Mouse (Mus musculus) intestine, embryonic 15.5 days (tissue): ENCODE results near the gene Ubqln2. TPM values are rescaled to one million over a fixed set of nuclear protein-coding genes. Genes with fewer than 3 reads are reported as not detected.

ENCODE experiments used
- ATAC-seq: fragments of 200-750 bp; cut with Nextera tagmentation; 2 replicates; pipeline ENCODE4 v1.8.0; 2017; ENCODE audit warnings: moderate TSS enrichment, moderate library complexity
- H3K27ac ChIP-seq: fragments of 300-500 bp; sonication (generic); 2 replicates; pipeline ENCODE4 v1.5.1; 2015; ENCODE audit warnings: mild to moderate bottlenecking, inconsistent platforms
- H3K27me3 ChIP-seq: fragments of 300-500 bp; sonication (generic); replicated peaks from 2 replicates; pipeline ENCODE4 v1.6.1; 2015; ENCODE audit warnings: inconsistent platforms
- H3K36me3 ChIP-seq: fragments of 300-500 bp; sonication (generic); 2 replicates; pipeline ENCODE4 v1.6.1; 2015; ENCODE audit warnings: inconsistent platforms
- H3K4me1 ChIP-seq: fragments of 300-500 bp; sonication (generic); replicated peaks from 2 replicates; pipeline ENCODE4 v1.6.1; 2015; ENCODE audit warnings: inconsistent platforms
- H3K4me2 ChIP-seq: fragments of 300-500 bp; sonication (generic); replicated peaks from 2 replicates; pipeline ENCODE4 v1.6.1; 2015; ENCODE audit warnings: mild to moderate bottlenecking, inconsistent platforms
- H3K4me3 ChIP-seq: fragments of 300-500 bp; sonication (generic); replicated peaks from 2 replicates; pipeline ENCODE4 v1.5.1; 2015; ENCODE audit warnings: inconsistent platforms
- H3K9ac ChIP-seq: fragments of 300-500 bp; sonication (generic); 2 replicates; pipeline ENCODE4 v1.6.1; 2015; ENCODE audit warnings: inconsistent platforms
- H3K9me3 ChIP-seq: fragments of 300-500 bp; sonication (generic); 2 replicates; pipeline ENCODE4 v1.6.1; 2016; ENCODE audit warnings: inconsistent platforms
- WGBS: fragments of 180-500 bp; shearing (Covaris S2); methylation state at CpG from one replicate; pipeline ENCODE4 v1.1.7; 2015; 5-methylcytosine and 5-hydroxymethylcytosine counted together
- polyA plus RNA-seq: library from polyadenylated mRNA; unstranded; fragments of >200 nt; fragmentation: Nextera tagmentation; extraction: Ambion mirVana; gene quantifications from 2 replicates; pipeline ENCODE4 v1.2.1, GENCODE M21; 2015

The Ubqln2 gene
- 18.5 and 19.9 TPM in 2 replicates for polyA plus RNA-seq

DNA sequence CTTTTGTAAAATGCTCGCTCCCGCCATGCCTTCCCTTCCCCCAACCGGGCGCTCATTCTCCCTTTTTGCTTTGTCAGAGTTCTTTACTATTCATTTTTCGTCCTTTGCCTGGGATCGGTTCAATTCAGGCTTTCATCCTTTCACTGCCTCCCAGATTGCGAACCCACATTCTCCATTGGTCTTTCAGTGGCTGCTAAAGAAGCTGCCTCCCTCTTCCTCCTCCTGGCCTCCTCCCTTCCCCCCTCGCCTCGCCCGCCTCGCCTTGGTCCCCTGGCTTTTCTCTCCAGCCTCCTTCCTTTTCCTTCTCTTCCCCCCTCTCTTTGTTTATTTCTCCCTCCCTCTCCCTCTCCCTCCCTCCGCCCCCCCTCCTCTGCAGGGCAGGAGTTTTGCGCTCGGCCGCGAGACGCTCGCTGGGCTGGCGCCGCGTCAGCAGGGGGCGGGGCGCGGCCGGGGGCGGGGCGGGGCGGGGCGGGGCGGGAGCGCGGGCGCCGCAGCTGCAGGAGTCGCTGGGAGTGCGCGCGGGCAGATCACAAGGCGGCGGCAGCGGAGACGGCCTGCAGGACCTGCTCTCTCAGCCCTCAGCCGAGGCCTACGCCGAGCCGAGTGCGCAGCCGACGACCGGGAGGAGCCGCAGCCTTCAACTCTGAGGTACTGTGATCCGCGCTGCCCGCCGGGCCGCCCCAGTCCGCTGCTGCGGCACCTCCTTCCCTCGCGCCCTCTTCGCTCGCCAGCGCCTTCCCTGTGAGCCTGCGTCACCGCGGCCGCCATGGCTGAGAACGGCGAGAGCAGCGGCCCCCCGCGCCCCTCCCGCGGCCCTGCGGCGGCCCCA, at the start of gene Ubqln2:
Ubqln2 (plus strand) TSS at position 540 of the 829 bp plus-strand sequence.
- peak; percentile 97 for ATAC-seq

DNA sequence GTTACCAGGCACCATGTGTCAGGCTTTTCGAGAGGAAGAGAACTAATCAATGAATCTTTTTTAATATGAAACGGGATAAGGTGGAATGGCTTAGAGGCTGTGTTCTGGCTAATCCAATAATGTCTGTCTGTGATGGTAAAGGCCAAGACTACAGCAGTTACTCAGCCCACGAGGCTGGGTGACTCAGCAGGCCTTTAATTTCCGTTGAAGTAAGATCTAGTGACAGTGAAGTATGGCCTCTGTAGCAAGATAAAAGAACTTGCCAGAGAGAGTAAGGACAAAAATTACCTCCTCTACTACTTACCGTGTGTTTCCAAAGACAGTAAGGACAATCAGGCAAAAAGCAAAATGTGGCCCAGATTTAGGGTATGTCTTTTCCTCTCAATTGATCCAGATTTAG, 46.1 kb upstream of the Ubqln2 start:
- no peaks in the 10 kb centered on the region for H3K9me3 ChIP-seq
- ATAC-seq: no peak
- H3K27me3 ChIP-seq: no peaks in the 10 kb centered on the region
- H3K4me1 ChIP-seq: no peaks in the 10 kb centered on the region
- WGBS: 61% methylated on average over 5 of the region's 5 CpGs
- no peak overlapping the region for H3K27ac ChIP-seq
- no peaks in the 10 kb centered on the region for H3K36me3 ChIP-seq
- no peak overlapping the region for H3K4me2 ChIP-seq
- H3K9ac ChIP-seq: no peak overlapping the region
- H3K4me3 ChIP-seq: no peak overlapping the region

More for the DNA sequence above, at the start of gene Ubqln2:
- Histone ChIP-seq H3K4me2 (peak within 1 kb of the TSS; percentile 70), H3K9me3 (no peaks in the 10 kb centered on the region), H3K36me3 (no peaks in the 10 kb centered on the region), H3K9ac (peak within 1 kb of the TSS; percentile 68), H3K27ac (peak within 1 kb of the TSS; percentile 94), H3K4me1 (0 out of 2 replicates have a peak, but pooled peaks cover 4% of the 10 kb centered on the region), H3K4me3 (peak within 1 kb of the TSS; percentile 56), H3K27me3 (no peaks in the 10 kb centered on the region)
- 18% methylated on average over 65 of the region's 76 CpGs for WGBS

DNA sequence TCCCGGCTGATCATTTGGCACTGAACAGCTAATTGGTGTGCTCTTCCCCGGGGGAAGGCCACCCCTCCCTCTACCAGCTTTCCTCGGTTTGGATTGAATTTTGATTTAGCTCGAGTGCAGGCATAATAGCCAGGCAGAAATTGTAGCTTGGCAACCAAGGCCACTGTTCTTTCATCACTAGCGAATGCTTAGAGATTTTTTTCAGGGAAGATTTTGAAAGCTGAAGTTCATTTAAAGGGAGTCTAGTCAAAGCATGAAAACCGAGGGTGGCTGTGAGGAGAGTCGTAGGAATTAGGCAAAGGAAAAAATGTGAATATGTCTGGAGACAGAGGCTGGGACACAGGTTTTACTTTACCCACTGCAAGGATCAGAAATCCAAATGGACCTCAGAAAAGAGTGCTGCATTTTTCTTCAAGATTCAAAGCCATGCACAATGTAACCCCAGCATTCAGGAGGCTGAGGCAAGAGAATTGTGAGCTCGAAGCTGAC, 21.2 kb upstream of the Ubqln2 start:
- no peak overlapping the region for H3K27ac ChIP-seq
- H3K4me2 ChIP-seq: no peak overlapping the region
- H3K36me3 ChIP-seq: no peaks in the 10 kb centered on the region
- H3K9me3 ChIP-seq: no peaks in the 10 kb centered on the region
- no peak overlapping the region for H3K9ac ChIP-seq
- no peak for ATAC-seq
- H3K4me1 ChIP-seq: no peaks in the 10 kb centered on the region
- H3K4me3 ChIP-seq: no peak overlapping the region
- no peaks in the 10 kb centered on the region for H3K27me3 ChIP-seq
- 70% methylated on average over 8 of the region's 8 CpGs for WGBS

DNA sequence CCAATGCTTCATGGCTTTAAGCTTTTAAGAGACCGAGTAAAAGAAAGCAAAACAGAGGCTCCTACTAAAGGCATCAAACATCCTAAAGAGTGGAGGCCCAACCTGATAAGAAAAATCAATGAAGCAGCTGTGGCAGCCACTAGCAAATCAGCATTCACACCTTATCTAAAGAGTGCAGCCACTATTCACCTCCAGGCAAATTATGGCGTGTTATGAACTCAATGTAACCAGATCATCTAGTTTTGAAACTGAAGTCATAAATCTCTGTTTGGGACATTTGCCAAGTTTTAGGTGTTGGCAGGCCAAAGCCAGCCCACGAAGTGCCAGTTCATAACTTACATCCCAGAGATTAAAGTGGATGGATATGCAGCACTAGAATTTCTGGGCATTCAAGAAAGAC, 5.7 kb upstream of the Ubqln2 start:
- WGBS: 37% methylated on average over 3 of the region's 3 CpGs
- H3K27me3 ChIP-seq: no peaks in the 10 kb centered on the region
- no peak overlapping the region for H3K27ac ChIP-seq
- no peaks in the 10 kb centered on the region for H3K36me3 ChIP-seq
- no peak overlapping the region for H3K9ac ChIP-seq
- H3K9me3 ChIP-seq: no peaks in the 10 kb centered on the region
- peak; percentile 92 for ATAC-seq
- H3K4me3 ChIP-seq: no peak overlapping the region
- H3K4me1 ChIP-seq: no peaks in the 10 kb centered on the region
- no peak overlapping the region for H3K4me2 ChIP-seq

DNA sequence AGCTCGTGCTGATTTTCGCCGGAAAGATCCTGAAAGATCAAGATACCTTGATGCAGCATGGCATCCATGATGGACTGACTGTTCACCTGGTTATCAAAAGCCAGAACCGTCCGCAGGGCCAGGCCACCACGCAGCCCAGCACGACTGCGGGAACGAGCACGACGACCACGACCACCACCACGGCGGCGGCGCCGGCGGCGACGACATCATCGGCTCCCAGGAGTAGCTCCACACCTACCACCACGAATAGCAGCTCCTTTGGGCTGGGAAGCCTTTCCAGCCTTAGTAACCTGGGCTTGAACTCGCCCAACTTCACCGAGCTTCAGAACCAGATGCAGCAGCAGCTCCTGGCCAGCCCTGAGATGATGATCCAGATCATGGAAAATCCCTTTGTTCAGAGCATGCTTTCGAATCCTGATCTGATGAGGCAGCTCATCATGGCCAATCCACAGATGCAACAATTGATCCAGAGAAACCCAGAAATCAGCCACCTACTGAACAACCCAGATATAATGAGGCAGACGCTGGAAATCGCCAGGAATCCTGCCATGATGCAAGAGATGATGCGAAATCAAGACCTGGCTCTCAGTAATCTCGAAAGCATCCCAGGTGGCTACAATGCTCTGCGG, 752 bp downstream of the Ubqln2 start:
- H3K36me3 ChIP-seq: no peaks in the 10 kb centered on the region
- no peaks in the 10 kb centered on the region for H3K27me3 ChIP-seq
- H3K4me3 ChIP-seq: peak overlapping the region; percentile 56
- peak overlapping the region; percentile 70 for H3K4me2 ChIP-seq
- H3K9me3 ChIP-seq: no peaks in the 10 kb centered on the region
- H3K27ac ChIP-seq: peak overlapping the region; percentile 94
- 17% methylated on average over 30 of the region's 30 CpGs for WGBS
- H3K9ac ChIP-seq: peak overlapping the region; percentile 68
- ATAC-seq: peak; percentile 8
- H3K4me1 ChIP-seq: 0 out of 2 replicates have a peak, but pooled peaks cover 4% of the 10 kb centered on the region

DNA sequence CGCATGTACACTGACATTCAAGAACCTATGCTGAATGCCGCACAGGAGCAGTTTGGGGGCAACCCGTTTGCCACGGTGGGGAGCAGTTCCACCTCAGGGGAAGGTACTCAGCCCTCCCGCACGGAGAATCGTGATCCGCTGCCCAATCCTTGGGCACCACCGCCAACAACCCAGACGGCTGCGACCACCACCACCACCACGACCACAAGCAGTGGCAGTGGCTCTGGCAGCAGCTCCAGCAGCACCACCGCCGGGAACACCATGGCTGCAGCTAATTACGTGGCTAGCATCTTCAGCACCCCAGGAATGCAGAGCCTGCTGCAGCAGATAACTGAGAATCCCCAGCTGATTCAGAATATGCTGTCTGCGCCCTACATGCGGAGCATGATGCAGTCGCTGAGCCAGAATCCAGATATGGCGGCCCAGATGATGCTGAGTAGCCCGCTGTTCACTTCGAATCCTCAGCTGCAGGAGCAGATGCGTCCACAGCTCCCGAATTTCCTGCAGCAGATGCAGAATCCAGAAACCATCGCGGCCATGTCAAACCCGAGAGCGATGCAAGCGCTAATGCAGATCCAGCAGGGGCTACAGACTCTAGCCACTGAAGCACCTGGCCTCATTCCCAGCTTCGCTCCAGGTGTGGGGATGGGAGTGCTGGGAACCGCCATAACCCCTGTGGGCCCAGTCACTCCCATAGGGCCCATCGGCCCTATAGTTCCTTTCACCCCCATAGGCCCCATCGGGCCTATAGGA, 1.4 kb downstream of the Ubqln2 start:
- WGBS: 31% methylated on average over 32 of the region's 32 CpGs
- no peaks in the 10 kb centered on the region for H3K9me3 ChIP-seq
- H3K9ac ChIP-seq: peak overlapping the region; percentile 68
- no peak overlapping the region for H3K27ac ChIP-seq
- H3K4me2 ChIP-seq: peak overlapping the region; percentile 70
- peak overlapping the region; percentile 56 for H3K4me3 ChIP-seq
- H3K4me1 ChIP-seq: 0 out of 2 replicates have a peak, but pooled peaks cover 4% of the 10 kb centered on the region
- H3K36me3 ChIP-seq: no peaks in the 10 kb centered on the region
- H3K27me3 ChIP-seq: no peaks in the 10 kb centered on the region
- no peak for ATAC-seq

DNA sequence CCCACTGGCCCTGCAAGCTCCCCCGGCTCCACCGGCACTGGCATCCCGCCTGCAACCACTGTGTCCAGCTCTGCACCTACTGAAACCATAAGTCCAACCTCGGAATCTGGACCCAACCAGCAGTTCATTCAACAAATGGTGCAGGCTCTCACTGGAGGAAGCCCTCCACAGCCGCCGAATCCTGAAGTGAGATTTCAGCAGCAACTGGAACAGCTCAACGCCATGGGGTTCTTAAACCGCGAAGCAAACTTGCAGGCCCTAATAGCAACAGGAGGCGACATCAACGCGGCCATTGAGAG, 2.0 kb downstream of the Ubqln2 start:
- H3K4me2 ChIP-seq: peak overlapping the region; percentile 70
- 0 out of 2 replicates have a peak, but pooled peaks cover 4% of the 10 kb centered on the region for H3K4me1 ChIP-seq
- peak overlapping the region; percentile 56 for H3K4me3 ChIP-seq
- no peaks in the 10 kb centered on the region for H3K9me3 ChIP-seq
- H3K9ac ChIP-seq: peak overlapping the region; percentile 68
- no peaks in the 10 kb centered on the region for H3K27me3 ChIP-seq
- H3K36me3 ChIP-seq: no peaks in the 10 kb centered on the region
- no peak overlapping the region for H3K27ac ChIP-seq
- 29% methylated on average over 12 of the region's 12 CpGs for WGBS
- ATAC-seq: no peak

DNA sequence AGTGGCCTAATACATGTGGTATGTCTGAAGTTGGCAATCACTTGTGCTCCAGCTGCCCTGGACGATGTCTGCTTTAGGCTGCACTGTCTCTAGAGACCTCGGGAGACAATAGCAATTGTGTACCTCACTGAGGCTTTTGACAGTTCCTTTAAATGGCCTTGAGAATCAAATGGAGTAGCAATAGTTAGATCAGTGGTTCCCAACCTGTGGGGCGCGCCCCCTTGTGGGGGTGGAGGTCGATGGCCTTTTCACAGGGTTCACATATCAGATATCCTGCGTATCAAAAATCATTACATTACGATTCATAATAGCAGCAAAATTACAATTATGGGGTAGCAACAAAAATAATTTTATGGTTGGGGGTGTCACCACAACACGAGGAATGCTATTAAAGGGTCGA, 7.9 kb downstream of the Ubqln2 start:
- 49% methylated on average over 9 of the region's 9 CpGs for WGBS
- H3K4me1 ChIP-seq: no peaks in the 10 kb centered on the region
- H3K9me3 ChIP-seq: no peaks in the 10 kb centered on the region
- H3K27ac ChIP-seq: no peak overlapping the region
- no peak overlapping the region for H3K9ac ChIP-seq
- H3K4me2 ChIP-seq: no peak overlapping the region
- H3K4me3 ChIP-seq: no peak overlapping the region
- no peak for ATAC-seq
- no peaks in the 10 kb centered on the region for H3K36me3 ChIP-seq
- H3K27me3 ChIP-seq: no peaks in the 10 kb centered on the region

DNA sequence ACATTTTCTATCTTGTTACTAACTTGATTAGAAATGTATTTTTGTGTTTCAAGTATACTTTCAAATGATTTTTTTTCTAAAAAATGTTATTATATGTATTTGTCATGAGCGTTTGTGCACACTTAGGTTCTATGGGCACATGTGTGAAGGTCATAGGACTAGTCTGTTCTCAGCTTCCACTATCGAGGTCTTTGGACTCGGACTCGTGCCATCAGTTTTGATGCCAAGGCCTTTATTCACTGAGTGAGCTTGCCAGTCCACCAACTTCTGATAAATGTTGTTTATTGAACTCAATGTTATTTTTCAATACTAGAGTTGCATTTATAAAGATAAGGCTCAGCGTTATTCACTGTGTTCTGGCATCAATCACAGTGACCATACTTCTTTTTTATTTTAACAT, 17.5 kb downstream of the Ubqln2 start:
- Histone ChIP-seq H3K4me2 (no peak overlapping the region), H3K27me3 (no peaks in the 10 kb centered on the region), H3K9me3 (no peaks in the 10 kb centered on the region), H3K4me1 (no peaks in the 10 kb centered on the region), H3K4me3 (no peak overlapping the region), H3K27ac (no peak overlapping the region), H3K36me3 (no peaks in the 10 kb centered on the region), H3K9ac (no peak overlapping the region)
- ATAC-seq: no peak
- 85% methylated on average over 5 of the region's 5 CpGs for WGBS

DNA sequence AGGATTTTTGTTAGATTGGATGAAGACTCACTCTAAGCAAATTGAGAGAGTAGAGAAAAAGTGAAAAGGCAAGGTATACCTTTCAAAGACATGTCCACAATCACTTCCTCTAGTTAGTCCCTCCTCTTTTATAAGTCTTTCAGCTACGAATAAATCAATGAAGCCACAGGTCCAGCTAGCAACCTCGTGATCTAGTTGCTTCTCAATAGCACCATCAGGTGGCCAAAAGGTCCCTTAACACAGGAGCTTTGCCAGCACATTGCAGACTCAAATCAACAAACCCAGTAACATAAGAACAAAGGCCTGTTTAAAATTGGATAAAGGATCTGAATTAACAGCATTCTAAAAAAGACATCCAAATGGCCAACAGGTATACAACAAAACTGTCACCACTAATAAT, 30.4 kb downstream of the Ubqln2 start:
- Histone ChIP-seq H3K27ac (no peak overlapping the region), H3K9me3 (no peaks in the 10 kb centered on the region), H3K36me3 (no peaks in the 10 kb centered on the region), H3K27me3 (no peaks in the 10 kb centered on the region), H3K9ac (no peak overlapping the region), H3K4me1 (no peaks in the 10 kb centered on the region), H3K4me3 (no peak overlapping the region), H3K4me2 (no peak overlapping the region)
- 25% methylated on average over 2 of the region's 2 CpGs for whole genome bisulfite sequencing
- no peak for ATAC-seq
